Mouse (Mus musculus) T-cell, adult 66 days (primary cell): ENCODE measurements around the gene Odf3l1. TPM values are rescaled to one million over a fixed set of nuclear protein-coding genes. Genes with fewer than 3 reads are reported as not detected.

Experiments used
- total RNA-seq, 2 experiments: library from RNA; stranded (reverse); gene quantifications; 3 replicates in 1 of 2; 4 replicates in 1 of 2; pipeline ENCODE4 v1.2.4; 2023

The Odf3l1 gene
- total RNA-seq = not detected

GRCm38 (mm10) chr9:56864216-56864729 lies at the start of gene Odf3l1:
Gene Odf3l1 (minus strand): TSS chr9:56864679.

GRCm38 (mm10) chr9:56864832-56865231 lies 353 bp upstream of the Odf3l1 start, which contains the start of gene Cspg4:
Gene Cspg4 (plus strand): TSS chr9:56865033.

Other genes with a start within 250 kb of the Odf3l1 start
- not detected for gene Lingo1, start 68.2 kb downstream of the Odf3l1 start, total RNA-seq
- gene Cspg4, start 354 bp upstream of the Odf3l1 start, total RNA-seq = not detected
- 10 to 100 TPM; 16.2 to 17.5 TPM for gene Snx33, start 63.7 kb upstream of the Odf3l1 start, total RNA-seq
- 100 to 1,000 TPM; 101 to 103 TPM for gene Imp3, start 72.8 kb upstream of the Odf3l1 start, total RNA-seq
- 10 to 100 TPM in 1 of 2 experiments, 1 to 10 TPM in 1; 8.5 to 10.6 TPM for gene Snupn, start 86.2 kb upstream of the Odf3l1 start, total RNA-seq
- gene Ptpn9, start 130.2 kb upstream of the Odf3l1 start, total RNA-seq = 10 to 100 TPM; 11.5 to 15.7 TPM
- gene Sin3a, start 207.4 kb upstream of the Odf3l1 start, total RNA-seq = 100 to 1,000 TPM in 1 of 2 experiments, 10 to 100 TPM in 1; 95.5 to 116 TPM